Mouse (Mus musculus) yolk sac, embryonic 10.5 days (tissue): ENCODE measurements around the gene Ugt1a8.

Experiments used
- DNase-seq: peaks from one replicate; pipeline ENCODE4 v3.0.0-alpha.2; 2017; ENCODE audit warnings: low spot score

The Ugt1a8 gene

GRCm38 (mm10) chr1:88186325-88186935, 98.8 kb downstream of the Ugt1a8 start:
- no peak for DNase-seq

GRCm38 (mm10) chr1:88192136-88192535, 104.5 kb downstream of the Ugt1a8 start:
- no peak for DNase-seq

- DNase-seq: no peak
These were observed 108.1 kb downstream of the Ugt1a8 start for GRCm38 (mm10) chr1:88195687-88196086.

GRCm38 (mm10) chr1:88197443-88197842, 109.8 kb downstream of the Ugt1a8 start:
- DNase-seq: no peak

GRCm38 (mm10) chr1:88199996-88200395, 112.4 kb downstream of the Ugt1a8 start:
- no peak for DNase-seq

GRCm38 (mm10) chr1:88200456-88200855, 112.8 kb downstream of the Ugt1a8 start, which contains the start of gene Ugt1a2:
Ugt1a2 (plus strand) TSS chr1:88200601.
- DNase-seq: no peak

- peak; percentile 87 for DNase-seq
These were observed 117.8 kb downstream of the Ugt1a8 start, which contains the start of gene Dnajb3 for GRCm38 (mm10) chr1:88205294-88205922. Dnajb3 (minus strand) TSS chr1:88205782.

- DNase-seq: peak; percentile 14
These were observed 119.3 kb downstream of the Ugt1a8 start for GRCm38 (mm10) chr1:88206843-88207479.

GRCm38 (mm10) chr1:88211812-88212211, 124.2 kb downstream of the Ugt1a8 start, which contains the start of gene Ugt1a1:
Ugt1a1 (plus strand) TSS chr1:88211959.
- peak; percentile 74 for DNase-seq

- peak; percentile 38 for DNase-seq
These were observed 124.9 kb downstream of the Ugt1a8 start for GRCm38 (mm10) chr1:88212341-88213045.

GRCm38 (mm10) chr1:88213061-88213460, 125.4 kb downstream of the Ugt1a8 start:
- DNase-seq: no peak

GRCm38 (mm10) chr1:88213766-88214461, 126.3 kb downstream of the Ugt1a8 start:
- peak; percentile 38 for DNase-seq

- peak; percentile 18 for DNase-seq
These were observed 126.9 kb downstream of the Ugt1a8 start for GRCm38 (mm10) chr1:88214462-88214952.

GRCm38 (mm10) chr1:88215466-88216380, 128.1 kb downstream of the Ugt1a8 start:
- DNase-seq: peak; percentile 26

- peak; percentile 17 for DNase-seq
These were observed 128.9 kb downstream of the Ugt1a8 start for GRCm38 (mm10) chr1:88216551-88216950.

- peak; percentile 19 for DNase-seq
These were observed 129.5 kb downstream of the Ugt1a8 start for GRCm38 (mm10) chr1:88217144-88217543.

GRCm38 (mm10) chr1:88217576-88217975, 130.0 kb downstream of the Ugt1a8 start:
- DNase-seq: peak; percentile 21

- DNase-seq: peak; percentile 20
These were observed 130.4 kb downstream of the Ugt1a8 start for GRCm38 (mm10) chr1:88218051-88218450.

- peak; percentile 22 for DNase-seq
These were observed 131.0 kb downstream of the Ugt1a8 start for GRCm38 (mm10) chr1:88218591-88218990.

GRCm38 (mm10) chr1:88219054-88219453, 131.4 kb downstream of the Ugt1a8 start:
- DNase-seq: peak; percentile 10
